Mouse (Mus musculus): ENCODE measurements at regions not wholly inside any gene's neighbourhood (a gene's known extent, or its start where the extent isn't known, plus 50 kb on each side); places are given as distances from the start of the nearest gene placed in this dataset.

DNA sequence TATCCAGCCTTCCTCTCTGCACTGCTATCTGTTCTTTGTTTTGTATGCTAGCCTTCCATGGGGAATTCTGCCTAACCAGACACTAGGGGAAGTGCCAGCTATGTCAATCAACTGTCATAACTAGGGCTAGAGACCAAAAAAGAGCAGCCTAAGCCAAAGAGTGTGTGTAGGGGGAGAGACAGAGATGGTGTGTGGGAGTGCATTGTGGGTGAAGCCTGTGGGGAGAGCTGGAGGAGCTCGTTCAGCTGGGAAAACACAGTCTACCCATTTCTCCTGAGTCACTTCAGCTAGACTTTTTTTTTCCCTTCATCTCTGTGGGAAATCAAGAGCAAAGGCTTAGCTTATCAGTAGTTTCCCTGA is 142.5 kb upstream of the Dph6 start:
- Histone ChIP-seq H3K4me1 (replicated peaks; ENCODE audit: control insufficient read depth, insufficient read depth, low read length) (no peaks in the 10 kb centered on the region), H3K27ac (ENCODE audit: control insufficient read depth, insufficient read depth, low read length) (no peak overlapping the region), H3K4me3 (ENCODE audit: control insufficient read depth, insufficient read depth, low read length) (no peak overlapping the region), H3K27me3 (ENCODE audit: control insufficient read depth, insufficient read depth, low read length) (no peaks in the 10 kb centered on the region), H3K36me3 (ENCODE audit: control insufficient read depth, insufficient read depth, low read length) (no peaks in the 10 kb centered on the region)
- TF ChIP-seq CTCF (IDR thresholded peaks at IDR 0.05; ENCODE audit: borderline replicate concordance, control insufficient read depth, extremely low read depth, insufficient read depth, low read length, poor library complexity) (no peak), POLR2A (IDR thresholded peaks at IDR 0.05; ENCODE audit: control insufficient read depth, extremely low read depth, insufficient read depth, low read length, poor library complexity) (no peak)
- WGBS, result 39% methylated on average over 1 of the region's 1 CpGs
- DNase-seq, result no peak

DNA sequence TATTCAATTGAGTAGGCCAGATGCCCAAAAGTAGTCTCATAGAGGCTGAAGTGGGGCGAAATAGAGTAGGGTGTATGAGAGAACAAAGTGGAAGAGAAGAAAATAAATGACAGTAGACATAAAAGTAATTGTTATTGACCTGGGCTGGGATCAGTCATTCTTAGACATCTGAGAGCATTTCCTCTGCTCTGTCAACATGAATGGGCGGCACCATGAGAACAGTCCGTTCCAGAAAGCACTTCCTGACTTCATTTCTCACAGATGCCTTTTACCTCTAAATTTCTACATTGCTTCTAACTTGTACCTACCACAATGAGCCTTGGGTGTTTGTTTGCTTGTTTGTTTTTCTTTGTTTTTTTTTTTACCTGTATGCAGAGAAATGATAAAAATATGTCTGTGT is 148.5 kb upstream of the Dph6 start:
- H3K4me3 ChIP-seq (ENCODE audit: control insufficient read depth, insufficient read depth, low read length), result no peak overlapping the region
- H3K27me3 ChIP-seq (ENCODE audit: control insufficient read depth, insufficient read depth, low read length), result no peaks in the 10 kb centered on the region
- DNase-seq, result no peak
- whole genome bisulfite sequencing, result 91% methylated on average over 3 of the region's 3 CpGs
- H3K36me3 ChIP-seq (ENCODE audit: control insufficient read depth, insufficient read depth, low read length), result no peaks in the 10 kb centered on the region
- no peak for TF ChIP-seq CTCF (IDR thresholded peaks at IDR 0.05; ENCODE audit: borderline replicate concordance, control insufficient read depth, extremely low read depth, insufficient read depth, low read length, poor library complexity)
- TF ChIP-seq POLR2A (IDR thresholded peaks at IDR 0.05; ENCODE audit: control insufficient read depth, extremely low read depth, insufficient read depth, low read length, poor library complexity), result no peak
- no peaks in the 10 kb centered on the region for H3K4me1 ChIP-seq (replicated peaks; ENCODE audit: control insufficient read depth, insufficient read depth, low read length)
- H3K27ac ChIP-seq (ENCODE audit: control insufficient read depth, insufficient read depth, low read length), result no peak overlapping the region

DNA sequence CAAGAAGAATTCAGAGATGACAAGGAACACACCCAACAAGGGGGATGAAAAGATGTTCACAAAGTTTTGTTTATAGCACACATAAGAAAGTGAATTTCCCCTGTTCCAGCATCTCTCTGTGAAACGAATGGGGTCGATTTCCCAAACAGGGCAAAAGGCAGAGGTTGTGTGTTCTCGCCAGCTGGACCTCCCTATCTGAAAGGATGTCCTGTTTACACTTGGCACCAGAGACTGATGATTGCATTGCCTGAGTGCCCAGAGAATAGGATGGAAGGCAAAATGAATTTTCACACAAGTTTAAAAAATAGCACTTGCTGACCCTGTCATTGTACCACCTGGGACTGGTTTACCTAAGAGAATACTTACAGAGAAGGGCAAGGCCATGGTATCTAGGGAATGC is 149.2 kb upstream of the Dph6 start:
- no peak for DNase-seq
- WGBS, result 64% methylated on average over 3 of the region's 3 CpGs
- no peaks in the 10 kb centered on the region for H3K4me1 ChIP-seq (replicated peaks; ENCODE audit: control insufficient read depth, insufficient read depth, low read length)
- no peaks in the 10 kb centered on the region for H3K27me3 ChIP-seq (ENCODE audit: control insufficient read depth, insufficient read depth, low read length)
- H3K36me3 ChIP-seq (ENCODE audit: control insufficient read depth, insufficient read depth, low read length), result no peaks in the 10 kb centered on the region
- no peak overlapping the region for H3K4me3 ChIP-seq (ENCODE audit: control insufficient read depth, insufficient read depth, low read length)
- TF ChIP-seq POLR2A (IDR thresholded peaks at IDR 0.05; ENCODE audit: control insufficient read depth, extremely low read depth, insufficient read depth, low read length, poor library complexity) (no peak), CTCF (IDR thresholded peaks at IDR 0.05; ENCODE audit: borderline replicate concordance, control insufficient read depth, extremely low read depth, insufficient read depth, low read length, poor library complexity) (no peak)
- H3K27ac ChIP-seq (ENCODE audit: control insufficient read depth, insufficient read depth, low read length), result no peak overlapping the region

DNA sequence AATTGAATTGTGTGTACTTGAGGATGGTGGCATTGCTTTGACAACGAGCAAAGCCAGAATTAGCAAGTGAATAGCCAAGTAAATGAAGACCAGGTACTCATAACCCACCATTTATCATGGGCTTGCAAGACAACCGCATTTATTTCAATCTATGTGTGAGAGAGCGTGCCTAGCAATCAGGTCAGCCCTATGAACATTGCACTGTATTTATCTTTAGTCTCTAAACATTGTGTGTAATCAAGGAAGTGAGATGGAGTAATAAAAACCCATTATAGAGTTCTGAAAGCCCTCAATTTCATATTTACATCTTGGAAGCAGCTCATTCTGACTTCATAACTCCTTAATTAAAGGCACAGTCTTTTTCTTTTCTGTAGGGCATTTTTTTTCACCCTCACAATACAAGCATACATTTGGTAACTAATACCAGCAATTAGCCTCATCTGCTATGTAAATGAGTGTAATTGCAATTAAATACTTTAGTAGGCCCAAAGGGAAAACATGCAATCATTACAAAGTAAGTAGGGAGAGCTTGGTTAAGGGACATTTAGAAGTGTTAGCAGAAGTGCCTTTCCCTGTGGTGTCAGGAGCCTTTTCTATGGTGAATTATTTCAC is 150.8 kb upstream of the Dph6 start:
- no peak overlapping the region for H3K27ac ChIP-seq (ENCODE audit: control insufficient read depth, insufficient read depth, low read length)
- 80% methylated on average over 3 of the region's 3 CpGs for WGBS
- DNase-seq, result no peak

DNA sequence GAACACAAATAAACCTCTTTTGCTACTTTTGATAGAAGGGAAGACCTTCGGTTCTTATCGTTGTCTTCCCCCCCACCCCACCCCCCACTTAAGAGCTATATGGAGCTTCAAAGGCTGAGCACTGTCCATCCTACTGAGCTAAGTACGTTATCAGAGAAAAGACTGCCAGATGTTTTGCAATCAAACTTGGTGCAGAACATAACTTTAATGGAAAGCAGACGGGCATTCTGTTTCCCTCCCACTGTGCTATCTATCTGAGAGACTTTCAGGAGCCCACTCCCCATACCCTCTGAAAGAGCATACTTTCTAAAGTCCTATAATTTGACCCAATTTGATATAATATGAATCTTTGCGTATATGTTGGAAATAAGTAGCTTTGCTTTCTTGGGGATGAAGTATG is 153.3 kb upstream of the Dph6 start:
- 91% methylated on average over 5 of the region's 5 CpGs for WGBS
- Histone ChIP-seq H3K27me3 (ENCODE audit: control insufficient read depth, insufficient read depth, low read length) (no peaks in the 10 kb centered on the region), H3K4me3 (ENCODE audit: control insufficient read depth, insufficient read depth, low read length) (no peak overlapping the region), H3K4me1 (replicated peaks; ENCODE audit: control insufficient read depth, insufficient read depth, low read length) (no peaks in the 10 kb centered on the region), H3K27ac (ENCODE audit: control insufficient read depth, insufficient read depth, low read length) (no peak overlapping the region), H3K36me3 (ENCODE audit: control insufficient read depth, insufficient read depth, low read length) (no peaks in the 10 kb centered on the region)
- TF ChIP-seq POLR2A (IDR thresholded peaks at IDR 0.05; ENCODE audit: control insufficient read depth, extremely low read depth, insufficient read depth, low read length, poor library complexity) (no peak), CTCF (IDR thresholded peaks at IDR 0.05; ENCODE audit: borderline replicate concordance, control insufficient read depth, extremely low read depth, insufficient read depth, low read length, poor library complexity) (no peak)
- DNase-seq, result no peak

More for the DNA sequence above, 150.8 kb upstream of the Dph6 start:
- no peak overlapping the region for H3K4me3 ChIP-seq (ENCODE audit: control insufficient read depth, insufficient read depth, low read length)
- no peaks in the 10 kb centered on the region for H3K36me3 ChIP-seq (ENCODE audit: control insufficient read depth, insufficient read depth, low read length)
- no peaks in the 10 kb centered on the region for H3K27me3 ChIP-seq (ENCODE audit: control insufficient read depth, insufficient read depth, low read length)
- H3K4me1 ChIP-seq (replicated peaks; ENCODE audit: control insufficient read depth, insufficient read depth, low read length), result no peaks in the 10 kb centered on the region
- TF ChIP-seq CTCF (IDR thresholded peaks at IDR 0.05; ENCODE audit: borderline replicate concordance, control insufficient read depth, extremely low read depth, insufficient read depth, low read length, poor library complexity) (no peak), POLR2A (IDR thresholded peaks at IDR 0.05; ENCODE audit: control insufficient read depth, extremely low read depth, insufficient read depth, low read length, poor library complexity) (no peak)

DNA sequence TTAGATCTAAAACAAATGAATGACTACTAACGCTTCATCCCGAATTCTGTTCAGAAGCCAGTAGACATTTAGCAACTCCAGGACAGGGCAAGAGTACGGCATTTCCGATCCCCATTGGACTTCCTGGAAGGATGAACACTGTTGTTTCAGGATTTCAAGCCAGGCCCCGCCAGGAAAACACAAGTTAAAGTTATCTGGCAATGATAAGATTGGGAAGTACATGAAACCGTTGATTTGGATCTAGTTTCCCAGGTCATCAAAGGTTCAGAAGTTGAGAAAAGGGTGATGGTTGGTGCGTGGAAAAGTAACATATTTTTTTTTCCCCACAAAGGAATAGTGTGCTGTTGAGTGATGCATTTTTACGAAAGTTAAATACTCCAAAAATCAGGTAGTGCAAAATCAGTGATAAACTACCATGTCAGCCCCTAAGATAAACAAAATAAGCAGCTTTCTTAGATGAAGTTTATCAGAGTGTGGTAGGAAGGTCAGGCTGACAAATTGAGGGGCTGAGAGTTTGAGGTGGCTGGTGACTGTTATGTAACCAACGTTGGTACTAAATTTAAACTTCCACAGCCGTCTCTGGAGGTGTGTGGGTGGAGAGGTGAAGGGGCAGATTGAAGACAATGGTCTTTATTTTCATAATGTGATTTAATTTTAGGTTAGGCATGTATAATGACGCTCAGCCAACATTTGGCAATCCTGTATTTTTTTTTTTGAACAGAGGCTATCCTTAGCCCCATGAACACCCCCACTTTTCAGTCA is 157.6 kb upstream of the Dph6 start:
- no peak for DNase-seq
- H3K36me3 ChIP-seq (ENCODE audit: control insufficient read depth, insufficient read depth, low read length), result no peaks in the 10 kb centered on the region
- H3K4me3 ChIP-seq (ENCODE audit: control insufficient read depth, insufficient read depth, low read length), result no peak overlapping the region
- no peaks in the 10 kb centered on the region for H3K4me1 ChIP-seq (replicated peaks; ENCODE audit: control insufficient read depth, insufficient read depth, low read length)
- H3K27ac ChIP-seq (ENCODE audit: control insufficient read depth, insufficient read depth, low read length), result no peak overlapping the region
- no peaks in the 10 kb centered on the region for H3K27me3 ChIP-seq (ENCODE audit: control insufficient read depth, insufficient read depth, low read length)
- TF ChIP-seq POLR2A (IDR thresholded peaks at IDR 0.05; ENCODE audit: control insufficient read depth, extremely low read depth, insufficient read depth, low read length, poor library complexity) (no peak), CTCF (IDR thresholded peaks at IDR 0.05; ENCODE audit: borderline replicate concordance, control insufficient read depth, extremely low read depth, insufficient read depth, low read length, poor library complexity) (no peak)
- WGBS, result 67% methylated on average over 11 of the region's 11 CpGs

Measured in thymus, adult 2 months (tissue).